26 mouse cellular contexts compared by ENCODE assay signal in genomic region chr4:108942171-108942570, GRCm38 (mm10).
"Had no signal": no experiment of that assay in that cellular context is flagged by ENCODE, and none has a peak within 500 bp of the region (broad histone marks: within the 10 kb centered on the region; RNA-seq: fewer than 3 reads in every experiment).

No protein-coding gene starts in this region.

- H3K27ac ChIP-seq: embryonic facial prominence, embryonic 10.5 days; embryonic facial prominence, embryonic 12.5 days; embryonic facial prominence, embryonic 13.5 days; embryonic facial prominence, embryonic 15.5 days; forebrain, embryonic 10.5 days; forebrain, embryonic 12.5 days; forebrain, embryonic 13.5 days; forebrain, embryonic 15.5 days; gastrocnemius, adult 2 months; heart, adult 2 months had no signal

- ATAC-seq: forebrain, embryonic 13.5 days; forebrain, embryonic 14.5 days; forebrain, embryonic 15.5 days; forebrain, embryonic 16.5 days; forebrain, postnatal 0 days had no signal

- H3K4me2 ChIP-seq: embryonic facial prominence, embryonic 12.5 days; embryonic facial prominence, embryonic 13.5 days; embryonic facial prominence, embryonic 15.5 days; forebrain, embryonic 12.5 days; forebrain, embryonic 13.5 days; forebrain, embryonic 15.5 days had no signal

- H3K4me3 ChIP-seq: embryonic facial prominence, embryonic 10.5 days; embryonic facial prominence, embryonic 12.5 days; embryonic facial prominence, embryonic 13.5 days; embryonic facial prominence, embryonic 15.5 days; erythroblast, embryonic 14.5 days; forebrain, embryonic 10.5 days; forebrain, embryonic 12.5 days; forebrain, embryonic 13.5 days; forebrain, embryonic 15.5 days; gastrocnemius, adult 2 months; heart, adult 2 months had no signal

- H3K27me3 ChIP-seq: embryonic facial prominence, embryonic 12.5 days; embryonic facial prominence, embryonic 13.5 days; embryonic facial prominence, embryonic 15.5 days; forebrain, embryonic 12.5 days; forebrain, embryonic 13.5 days; forebrain, embryonic 15.5 days had no signal

- DNase-seq: cerebellum, adult 8-10 months; cerebellum, adult 9-10 months; cerebellum, adult 9-11 months; cerebellum, postnatal 14 days; cerebellum, postnatal 25 days; cerebellum, postnatal 36 days; embryo, embryonic 11 days; forebrain, postnatal 0 days; gastrocnemius, adult 2 months; gastrocnemius, postnatal 10 days; gastrocnemius, postnatal 14 days; gastrocnemius, postnatal 25 days; gastrocnemius, postnatal 36 days; heart, adult 18-20 months; heart, adult 2 months had no signal

- H3K36me3 ChIP-seq: embryonic facial prominence, embryonic 10.5 days; embryonic facial prominence, embryonic 12.5 days; embryonic facial prominence, embryonic 13.5 days; embryonic facial prominence, embryonic 15.5 days; forebrain, embryonic 10.5 days; forebrain, embryonic 12.5 days; forebrain, embryonic 15.5 days had no signal

- H3K9ac ChIP-seq: embryonic facial prominence, embryonic 12.5 days; embryonic facial prominence, embryonic 13.5 days; embryonic facial prominence, embryonic 15.5 days; forebrain, embryonic 12.5 days; forebrain, embryonic 13.5 days; forebrain, embryonic 15.5 days; forebrain, postnatal 0 days had no signal

- H3K9me3 ChIP-seq: embryonic facial prominence, embryonic 10.5 days; embryonic facial prominence, embryonic 12.5 days; embryonic facial prominence, embryonic 13.5 days; embryonic facial prominence, embryonic 15.5 days; forebrain, embryonic 10.5 days; forebrain, embryonic 12.5 days; forebrain, embryonic 13.5 days; forebrain, embryonic 15.5 days had no signal
